Mouse (Mus musculus): ENCODE data around the gene Ugt1a8.
"Not testable (repeated sequence)": the region's sequence is repeated elsewhere in the genome, so short reads cannot be mapped to it uniquely, and the experiment has no call there.

Ugt1a8 gene

DNA sequence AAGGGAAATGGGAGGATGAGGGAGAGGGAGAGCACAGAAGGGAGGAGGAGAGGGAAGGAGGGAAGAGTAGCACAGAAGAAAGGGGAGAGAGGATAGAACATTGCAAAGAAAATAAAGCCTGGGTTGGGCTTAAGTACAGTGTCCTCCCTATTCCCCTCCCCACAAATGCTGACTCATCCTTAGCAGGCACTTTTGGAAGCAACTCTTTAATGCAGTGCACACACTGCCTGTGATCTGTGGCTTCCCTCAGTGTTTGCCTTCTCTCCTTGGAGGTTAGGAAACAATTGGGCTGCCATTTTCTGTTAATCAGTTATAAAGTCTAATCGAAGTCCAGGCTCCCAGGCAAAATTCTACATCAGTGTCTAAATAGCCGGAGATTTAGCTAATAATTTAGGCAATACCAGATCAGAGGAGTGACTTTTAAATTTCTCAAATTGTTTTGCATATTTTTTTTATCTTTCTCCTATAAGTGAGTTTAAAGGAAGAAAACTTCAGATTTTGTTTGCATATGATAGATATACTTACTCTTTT, 21.5 kb downstream of the Ugt1a8 start:
- not testable (repeated sequence) for DNase-seq (ENCODE audit: low read depth, low spot score)

DNA sequence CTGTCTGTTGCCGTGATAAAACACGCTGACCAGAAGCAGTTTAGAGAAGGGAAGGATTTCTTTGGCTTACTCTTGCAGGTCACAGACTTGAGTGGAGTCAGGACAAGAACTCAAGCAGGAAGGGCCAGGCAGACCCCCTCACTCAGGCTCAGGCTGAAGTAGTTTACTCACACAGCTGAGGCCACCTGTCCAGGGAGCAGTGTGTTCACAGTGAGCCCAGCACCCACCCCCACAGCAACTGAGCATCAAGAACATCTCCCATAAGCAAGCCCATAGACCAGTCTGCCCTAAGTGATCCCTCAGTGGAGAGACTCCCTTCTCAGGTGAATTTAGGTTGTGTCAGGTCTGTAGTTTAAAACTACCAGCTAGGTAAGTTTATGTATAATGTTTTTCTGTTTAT, 22.0 kb downstream of the Ugt1a8 start:
- DNase-seq (ENCODE audit: low read depth, low spot score) = not testable (repeated sequence)

DNA sequence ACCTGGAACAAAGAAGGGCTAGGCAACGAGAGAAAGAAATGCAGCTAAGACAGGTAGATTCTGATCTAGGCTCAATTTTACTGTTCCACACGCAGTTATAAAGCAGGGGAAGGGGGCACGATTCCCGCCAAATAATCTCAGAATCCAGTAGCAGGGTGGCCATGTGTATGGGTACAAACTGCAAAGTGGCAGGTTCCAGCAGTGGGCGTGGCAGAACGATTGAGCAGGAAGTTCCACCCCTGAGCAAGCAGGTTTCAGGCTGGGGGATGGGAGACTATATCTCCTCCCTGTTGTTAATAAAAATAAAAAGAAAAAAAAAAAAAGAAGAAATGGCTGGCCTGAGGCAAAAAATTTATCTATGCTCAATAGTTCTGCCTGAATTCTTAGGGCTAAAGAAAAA, 25.2 kb downstream of the Ugt1a8 start:
- not testable (repeated sequence) for DNase-seq (ENCODE audit: low read depth, low spot score)

DNA sequence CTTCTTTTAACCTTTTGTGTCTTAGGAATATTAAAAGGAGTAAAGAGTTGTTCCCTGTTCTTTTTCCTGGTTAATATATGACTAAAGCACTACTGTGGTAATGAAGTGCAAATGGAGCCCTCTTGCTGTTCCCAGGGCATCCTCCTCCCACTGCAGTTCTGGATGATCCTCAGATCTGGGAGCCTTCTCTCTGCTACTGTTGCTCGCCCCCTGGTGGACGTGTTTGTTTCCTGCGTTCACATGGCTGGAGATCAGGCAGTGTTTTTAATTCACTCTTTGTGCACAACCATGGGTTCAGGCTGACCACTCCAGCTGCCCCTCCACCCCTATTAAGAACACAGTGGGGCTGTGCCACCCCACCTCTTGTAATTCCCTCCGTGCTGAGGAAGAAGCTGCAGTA, 32.9 kb downstream of the Ugt1a8 start:
- DNase-seq (ENCODE audit: low read depth, low spot score) = not testable (repeated sequence)

DNA sequence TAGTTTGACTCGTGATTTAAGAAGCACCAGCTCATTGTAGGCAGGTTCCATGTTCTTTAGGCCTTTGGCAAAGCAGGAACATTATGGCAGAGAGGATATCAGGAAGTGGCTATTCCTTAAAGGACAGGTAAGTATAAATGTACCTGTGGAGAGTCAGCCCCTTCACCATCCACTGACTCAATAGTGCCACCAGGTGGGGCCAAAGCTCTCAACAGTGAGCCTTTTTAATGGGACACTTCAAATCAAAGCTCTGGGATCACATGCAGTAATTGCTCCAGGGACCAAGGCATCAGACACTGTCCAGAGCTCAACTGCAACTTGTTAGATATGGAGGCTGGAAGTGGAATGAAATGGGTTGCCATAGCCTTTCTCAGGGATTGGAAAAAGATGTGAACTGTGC, 33.9 kb downstream of the Ugt1a8 start:
- DNase-seq (ENCODE audit: low read depth, low spot score) = not testable (repeated sequence)

DNA sequence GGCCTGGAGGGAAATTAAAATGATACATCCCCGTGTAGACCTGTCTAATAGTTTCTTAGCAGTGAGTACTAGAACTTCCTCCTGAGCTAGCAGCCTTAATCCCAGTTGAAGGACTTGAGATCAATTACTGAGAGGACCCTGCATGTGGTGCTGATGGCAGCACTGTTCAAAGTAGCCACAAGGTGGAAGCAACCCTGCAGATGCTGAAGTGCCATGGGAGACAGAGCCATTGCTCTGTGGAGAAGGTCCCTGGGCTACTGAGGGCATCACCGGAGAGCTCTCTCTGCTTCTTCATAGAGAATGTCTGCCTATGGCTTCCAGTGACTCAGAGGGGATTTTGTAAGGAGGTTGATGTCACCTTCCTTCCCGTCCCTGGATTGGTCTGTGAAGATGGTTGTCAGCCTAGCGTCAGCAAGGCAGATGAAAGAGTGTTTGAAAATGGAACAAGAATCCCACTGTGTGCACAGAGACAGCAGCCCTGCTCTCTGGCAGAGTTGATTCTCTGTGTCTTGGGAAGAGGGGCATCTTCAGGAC, 38.3 kb downstream of the Ugt1a8 start:
- DNase-seq (ENCODE audit: low read depth, low spot score) = not testable (repeated sequence)

DNA sequence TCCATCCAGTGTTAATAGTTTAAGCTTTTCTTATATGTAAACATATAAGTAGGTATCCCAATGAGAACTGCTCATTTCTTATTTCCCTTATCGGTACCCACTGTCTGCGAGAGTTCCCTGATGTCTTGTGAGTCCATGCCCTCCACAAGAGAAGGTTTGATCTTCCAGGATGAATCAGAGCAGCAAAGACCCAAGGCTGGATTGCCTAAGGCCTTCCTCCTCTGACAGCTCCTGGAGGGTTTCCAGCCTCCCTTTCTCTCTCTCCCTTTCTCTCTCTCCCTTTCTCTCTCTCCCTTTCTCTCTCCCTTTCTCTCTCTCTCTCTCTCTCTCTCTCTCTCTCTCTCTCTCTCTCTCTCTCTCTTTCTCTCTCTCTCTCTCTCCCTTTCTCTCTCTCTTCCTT, 41.5 kb downstream of the Ugt1a8 start:
- not testable (repeated sequence) for DNase-seq (ENCODE audit: low read depth, low spot score)

DNA sequence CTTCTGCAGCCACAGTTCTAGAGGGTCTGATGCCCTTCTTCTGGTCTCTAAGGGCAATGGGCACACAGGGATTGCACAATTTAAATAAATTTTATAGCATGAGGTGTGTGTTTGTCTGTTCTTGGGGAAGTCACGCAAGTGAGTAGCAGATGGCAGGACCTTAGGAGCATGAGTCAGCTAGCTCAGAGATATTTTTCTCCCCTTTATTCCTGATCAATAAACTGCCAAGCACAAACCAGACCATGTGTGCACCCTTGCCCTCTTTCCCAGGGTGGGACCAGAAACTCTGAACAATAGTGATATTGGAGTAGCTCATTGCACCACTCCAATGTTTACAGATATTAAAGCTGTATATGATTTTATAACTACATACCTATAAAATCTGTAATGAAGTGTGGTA, 42.6 kb downstream of the Ugt1a8 start:
- DNase-seq (ENCODE audit: low read depth, low spot score) = not testable (repeated sequence)

DNA sequence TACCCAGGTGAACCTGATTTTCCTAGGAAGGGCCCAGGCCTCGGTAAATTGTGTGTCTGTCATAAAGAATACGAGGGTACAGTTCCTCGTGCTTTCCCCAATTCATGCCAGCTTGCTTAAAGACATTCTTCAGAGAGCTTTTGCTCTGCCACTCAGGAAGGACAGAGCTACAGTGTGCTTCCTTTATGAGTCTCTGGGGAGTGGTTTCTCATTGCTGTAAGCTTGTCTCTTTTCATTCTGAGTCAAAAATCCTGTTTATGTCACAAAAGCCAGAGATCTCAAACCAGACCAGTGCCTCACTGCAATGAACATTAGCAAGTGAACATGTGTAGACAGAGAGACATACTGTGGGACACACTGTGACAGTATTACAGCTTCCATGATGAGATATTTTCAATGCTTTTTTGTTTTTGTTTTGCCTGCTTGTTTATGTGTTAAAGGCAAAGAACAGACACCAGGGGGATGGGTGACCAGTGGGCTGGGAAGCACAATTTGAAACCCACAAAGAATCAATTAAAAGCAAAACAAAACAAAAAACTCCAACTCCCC, 46.4 kb downstream of the Ugt1a8 start:
- DNase-seq (ENCODE audit: low read depth, low spot score) = no peak

DNA sequence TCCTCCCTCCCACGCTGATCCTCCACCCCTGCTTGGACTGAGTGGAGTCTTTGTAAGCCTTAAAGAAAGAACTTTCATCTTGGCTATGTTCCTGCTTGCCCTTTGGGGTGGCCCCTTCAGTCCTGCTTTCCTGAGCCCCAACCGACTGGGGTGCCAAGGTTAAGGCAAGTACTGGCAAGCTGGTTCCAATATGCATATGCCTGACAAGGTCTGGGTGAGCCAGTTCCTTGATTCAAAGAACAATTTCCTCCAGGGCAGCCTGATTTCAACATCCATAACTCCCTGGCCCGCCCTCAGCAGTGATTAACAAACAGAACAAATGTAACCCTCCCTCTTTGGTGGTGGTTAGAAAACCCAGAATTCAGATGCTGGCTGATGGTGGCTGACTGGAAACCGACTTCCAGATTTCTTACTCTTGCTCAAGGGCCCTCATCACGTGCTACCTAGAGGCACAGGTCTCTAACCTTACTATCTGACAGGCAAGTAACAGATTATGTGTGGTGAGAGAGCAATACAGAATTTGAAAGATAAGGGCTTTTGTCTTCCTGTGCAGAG, 46.9 kb downstream of the Ugt1a8 start, which contains the start of gene Ugt1a6a:
Ugt1a6a (plus strand) TSS at position 353 of the 555 bp plus-strand sequence.
- DNase-seq (ENCODE audit: low read depth, low spot score) = not testable (repeated sequence)

DNA sequence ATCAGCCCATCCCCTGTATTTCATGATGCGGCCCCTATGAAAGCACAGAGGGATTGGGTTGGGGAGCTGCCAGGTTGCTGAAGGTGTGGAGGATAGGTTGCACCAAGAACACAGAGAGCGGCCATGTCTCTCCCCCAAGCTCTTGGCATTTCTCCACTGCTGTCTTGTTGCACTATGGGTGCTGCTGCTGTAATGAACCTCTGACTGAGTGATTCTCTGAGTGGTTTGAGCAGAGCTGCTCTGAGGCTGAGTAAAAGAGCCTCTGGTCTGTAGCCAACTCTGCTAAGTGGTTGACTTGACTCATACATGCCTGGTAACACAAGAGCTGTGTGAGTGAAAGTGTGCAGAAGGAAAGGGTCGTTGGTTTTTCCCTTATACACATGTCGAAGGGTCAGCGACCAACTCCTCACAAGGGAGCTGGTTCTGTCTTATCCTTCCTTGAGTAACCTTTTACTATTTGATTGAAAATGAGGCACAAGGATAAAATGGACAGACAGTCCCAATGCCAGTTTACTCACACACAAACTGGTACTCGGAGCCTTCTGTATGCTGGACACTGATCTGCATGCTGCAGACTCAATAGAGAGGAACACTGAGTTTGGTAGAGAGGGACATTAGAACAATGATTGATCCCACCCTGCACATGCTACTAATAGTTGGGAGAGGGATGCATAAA, 47.8 kb downstream of the Ugt1a8 start:
- not testable (repeated sequence) for DNase-seq (ENCODE audit: low read depth, low spot score)

DNA sequence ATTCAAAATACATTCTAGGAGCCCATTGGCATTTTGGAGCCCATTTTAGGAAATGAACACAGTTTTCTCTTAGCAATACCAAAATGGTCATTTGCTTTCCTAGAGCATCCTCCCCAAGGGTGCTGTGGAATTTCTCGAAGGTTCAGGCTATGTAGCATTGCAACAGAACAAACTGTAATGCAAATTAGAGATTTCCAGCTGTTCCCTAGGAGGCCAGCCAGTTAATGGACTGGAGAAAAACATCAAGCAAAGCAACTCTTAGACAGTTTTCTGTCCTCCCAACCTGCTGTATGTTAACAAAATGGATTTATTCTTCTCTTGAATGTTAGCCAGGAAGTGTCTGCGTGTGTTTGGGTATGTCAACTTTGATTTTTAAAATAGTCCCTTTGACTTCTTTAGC, 49.0 kb downstream of the Ugt1a8 start:
- DNase-seq (ENCODE audit: low read depth, low spot score) = no peak

DNA sequence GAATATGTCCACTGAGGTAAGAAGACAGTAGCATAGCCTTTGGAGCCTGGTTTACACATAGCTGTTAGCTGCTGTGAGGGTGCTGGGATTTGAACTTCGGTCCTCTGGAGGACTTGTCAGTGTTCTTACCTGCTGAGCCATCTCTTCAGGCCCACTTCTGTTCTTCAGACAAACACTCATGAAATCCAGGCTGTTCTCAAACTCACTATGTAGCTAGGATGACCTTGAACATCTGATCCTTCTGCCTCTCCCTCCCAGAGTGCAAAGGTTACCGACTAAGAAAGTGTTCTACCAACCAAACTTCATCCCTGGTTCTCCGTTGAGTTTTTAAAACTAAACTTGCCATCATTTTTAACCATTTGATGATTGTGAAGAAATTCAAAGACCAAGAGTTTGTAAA, 49.7 kb downstream of the Ugt1a8 start:
- no peak for DNase-seq (ENCODE audit: low read depth, low spot score)

DNA sequence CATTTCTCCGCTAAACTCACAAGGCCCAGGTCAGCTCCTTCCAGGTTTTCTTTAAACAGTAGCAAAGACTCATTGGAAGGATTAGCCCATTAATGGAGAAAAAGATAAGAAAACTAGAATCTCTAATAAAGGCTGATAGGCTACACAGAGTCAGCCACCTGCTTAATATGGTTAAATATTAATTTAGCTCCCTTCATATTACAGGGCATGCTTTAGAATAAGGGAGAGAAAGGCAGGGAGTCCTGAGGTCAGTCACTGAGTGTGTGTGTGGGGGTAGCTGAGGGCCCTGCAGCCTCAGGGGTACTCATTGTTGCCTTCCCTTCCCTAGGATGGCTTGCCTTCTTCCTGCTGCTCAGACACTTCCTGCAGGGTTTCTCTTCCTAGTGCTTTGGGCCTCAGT, 50.5 kb downstream of the Ugt1a8 start:
- no peak for DNase-seq (ENCODE audit: low read depth, low spot score)

DNA sequence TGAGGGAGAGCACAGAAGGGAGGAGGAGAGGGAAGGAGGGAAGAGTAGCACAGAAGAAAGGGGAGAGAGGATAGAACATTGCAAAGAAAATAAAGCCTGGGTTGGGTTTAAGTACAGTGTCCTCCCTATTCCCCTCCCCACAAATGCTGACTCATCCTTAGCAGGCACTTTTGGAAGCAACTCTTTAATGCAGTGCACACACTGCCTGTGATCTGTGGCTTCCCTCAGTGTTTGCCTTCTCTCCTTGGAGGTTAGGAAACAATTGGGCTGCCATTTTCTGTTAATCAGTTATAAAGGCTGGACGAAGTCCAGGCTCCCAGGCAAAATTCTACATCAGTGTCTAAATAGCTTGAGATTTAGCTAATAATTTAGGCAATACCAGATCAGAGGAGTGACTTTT, 52.9 kb downstream of the Ugt1a8 start:
- DNase-seq (ENCODE audit: low read depth, low spot score) = not testable (repeated sequence)

DNA sequence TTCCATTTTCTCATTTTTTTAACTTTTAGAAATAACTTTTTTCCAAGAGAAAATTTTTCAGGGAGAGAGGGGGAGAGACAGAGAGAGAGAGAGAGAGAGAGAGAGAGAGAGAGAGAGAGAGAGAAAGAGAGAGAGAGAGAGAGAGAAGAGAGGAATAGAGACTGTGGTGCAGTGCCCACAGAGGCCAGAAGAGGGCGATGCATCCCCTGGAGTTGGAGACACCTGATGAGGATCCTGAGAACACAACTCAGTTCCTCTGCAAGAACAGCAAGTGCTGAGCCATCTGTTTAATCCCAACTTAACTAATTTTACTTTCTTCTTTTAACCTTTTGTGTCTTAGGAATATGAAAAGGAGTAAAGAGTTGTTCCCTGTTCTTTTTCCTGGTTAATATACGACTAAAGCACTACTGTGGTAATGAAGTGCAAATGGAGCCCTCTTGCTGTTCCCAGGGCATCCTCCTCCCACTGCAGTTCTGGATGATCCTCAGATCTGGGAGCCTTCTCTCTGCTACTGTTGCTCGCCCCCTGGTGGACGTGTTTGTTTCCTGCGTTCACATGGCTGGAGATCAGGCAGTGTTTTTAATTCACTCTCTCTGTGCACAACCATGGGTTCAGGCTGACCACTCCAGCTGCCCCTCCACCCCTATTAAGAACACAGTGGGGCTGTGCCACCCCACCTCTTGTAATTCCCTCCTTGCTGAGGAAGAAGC, 56.5 kb downstream of the Ugt1a8 start:
- not testable (repeated sequence) for DNase-seq (ENCODE audit: low read depth, low spot score)

DNA sequence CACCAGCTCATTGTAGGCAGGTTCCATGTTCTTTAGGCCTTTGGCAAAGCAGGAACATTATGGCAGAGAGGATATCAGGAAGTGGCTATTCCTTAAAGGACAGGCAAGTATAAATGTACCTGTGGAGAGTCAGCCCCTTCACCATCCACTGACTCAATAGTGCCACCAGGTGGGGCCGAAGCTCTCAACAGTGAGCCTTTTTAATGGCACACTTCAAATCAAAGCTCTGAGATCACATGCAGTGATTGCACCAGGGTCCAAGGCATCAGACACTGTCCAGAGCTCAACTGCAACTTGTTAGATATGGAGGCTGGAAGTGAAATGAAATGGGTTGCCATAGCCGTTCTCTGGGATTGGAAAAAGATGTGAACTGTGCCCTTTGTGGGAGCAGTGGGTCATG, 57.7 kb downstream of the Ugt1a8 start:
- DNase-seq (ENCODE audit: low read depth, low spot score) = peak; percentile 23

DNA sequence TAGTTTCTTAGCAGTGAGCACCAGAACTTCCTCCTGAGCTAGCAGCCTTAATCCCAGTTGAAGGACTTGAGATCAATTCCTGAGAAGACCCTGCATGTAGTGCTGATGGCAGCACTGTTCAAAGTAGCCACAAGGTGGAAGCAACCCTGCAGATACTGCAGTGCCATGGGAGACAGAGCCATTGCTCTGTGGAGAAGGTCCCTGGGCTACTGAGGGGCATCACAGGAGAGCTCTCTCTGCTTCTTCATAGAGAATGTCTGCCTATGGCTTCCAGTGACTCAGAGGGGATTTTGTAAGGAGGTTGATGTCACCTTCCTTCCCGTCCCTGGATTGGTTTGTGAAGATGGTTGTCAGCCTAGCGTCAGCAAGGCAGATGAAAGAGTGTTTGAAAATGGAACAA, 62.5 kb downstream of the Ugt1a8 start:
- DNase-seq (ENCODE audit: low read depth, low spot score) = not testable (repeated sequence)

DNA sequence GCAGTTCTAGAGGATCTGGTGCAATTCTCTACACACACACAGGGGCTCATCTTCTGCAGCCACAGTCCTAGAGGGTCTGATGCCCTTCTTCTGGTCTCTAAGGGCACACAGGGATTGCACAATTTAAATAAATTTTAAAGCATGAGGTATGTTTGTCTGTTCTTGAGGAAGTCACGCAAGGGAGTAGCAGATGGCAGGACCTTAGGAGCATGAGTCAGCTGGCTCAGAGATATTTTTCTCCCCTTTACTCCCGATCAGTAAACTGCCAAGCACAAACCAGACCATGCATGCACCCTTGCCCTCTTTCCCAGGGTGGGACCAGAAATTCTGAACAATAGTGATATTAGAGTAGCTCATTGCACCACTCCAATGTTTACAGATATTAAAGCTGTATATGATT, 70.8 kb downstream of the Ugt1a8 start:
- no peak for DNase-seq (ENCODE audit: low read depth, low spot score)

DNA sequence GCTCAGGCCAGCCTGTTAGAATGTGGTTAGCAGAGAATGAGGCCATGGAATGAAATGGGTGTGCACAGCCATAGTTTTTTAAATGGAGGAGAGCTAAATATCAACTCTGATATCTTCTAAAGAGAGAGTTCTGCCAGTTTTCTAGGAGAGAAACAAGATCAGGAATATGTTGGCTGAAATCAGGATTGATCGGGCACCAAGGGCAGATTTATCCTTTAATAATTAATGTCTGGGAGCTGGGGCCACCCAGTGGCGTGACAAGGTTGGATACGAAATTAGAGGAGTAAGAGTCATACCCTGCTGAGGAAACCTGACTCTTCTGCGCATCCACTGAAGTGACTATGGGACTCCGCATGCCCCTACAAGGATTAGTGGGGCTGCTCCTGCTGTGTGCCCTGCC, 78.1 kb downstream of the Ugt1a8 start, which contains the start of gene Ugt1a5:
Ugt1a5 (plus strand) TSS at position 302 of the 400 bp plus-strand sequence.
- DNase-seq (ENCODE audit: low read depth, low spot score) = no peak

DNA sequence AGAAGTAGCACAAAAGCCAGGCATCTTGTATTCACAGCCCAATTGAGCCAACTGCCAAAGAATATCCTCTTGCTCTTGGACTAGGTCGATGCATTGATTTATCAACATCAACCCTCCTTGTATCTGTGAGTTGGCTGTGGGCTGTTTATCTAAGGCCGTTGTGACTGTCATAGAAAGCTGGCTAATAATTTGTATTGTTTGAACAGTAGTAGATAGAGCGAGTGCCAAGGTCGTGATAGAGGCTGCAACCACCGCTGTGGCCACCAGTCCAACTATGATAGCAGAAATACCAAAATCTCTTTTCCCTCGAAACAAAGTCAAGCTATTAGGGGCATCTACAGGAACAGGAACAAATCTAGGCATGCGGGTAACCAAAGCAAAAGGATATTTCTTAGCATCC, 84.6 kb downstream of the Ugt1a8 start:
- not testable (repeated sequence) for DNase-seq (ENCODE audit: low read depth, low spot score)

DNA sequence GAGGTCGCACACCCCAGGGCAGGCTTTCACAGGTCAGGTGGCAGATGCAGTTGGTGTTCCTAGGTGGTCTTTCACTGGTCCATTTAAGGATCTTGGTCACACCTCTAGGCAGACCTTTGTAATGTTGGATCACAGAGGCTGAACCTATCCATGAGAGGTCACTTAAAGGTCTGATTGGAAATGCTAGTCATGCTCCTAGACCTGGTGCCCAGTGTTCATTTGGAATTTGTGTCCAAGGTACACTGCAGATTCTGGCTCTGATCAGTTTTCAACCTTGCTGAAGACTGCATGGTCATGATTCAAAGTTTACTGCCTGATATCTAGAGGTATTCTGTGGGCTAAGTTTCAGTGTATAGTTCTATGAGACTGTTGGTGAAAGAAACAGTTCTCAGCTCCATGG, 92.0 kb downstream of the Ugt1a8 start:
- DNase-seq (ENCODE audit: low read depth, low spot score) = no peak
